Mouse (Mus musculus) stomach, postnatal 0 days (tissue): ENCODE measurements at regions not wholly inside any gene's neighbourhood (a gene's known extent, or its start where the extent isn't known, plus 50 kb on each side); places are given as distances from the start of the nearest gene placed in this dataset.
A peak's percentile ranks its signal among the peaks of the same experiment; 100 is the strongest.

Source experiments
- ATAC-seq: fragments of 200-750 bp; cut with Nextera tagmentation; 2 replicates; pipeline ENCODE4 v1.8.0; 2017; ENCODE audit not compliant: low FRiP score, low TSS enrichment
- DNase-seq: peaks from one replicate; pipeline ENCODE4 v3.0.0-alpha.2; 2016; ENCODE audit warnings: low spot score
- H3K27ac ChIP-seq: fragments of 300-500 bp; sonication (generic); replicated peaks from 2 replicates; pipeline ENCODE4 v1.5.1; 2014; ENCODE audit warnings: mild to moderate bottlenecking, control low read depth
- H3K27me3 ChIP-seq: fragments of 300-500 bp; sonication (generic); 2 replicates; pipeline ENCODE4 v1.6.1; 2014; ENCODE audit warnings: low read length; ENCODE audit not compliant: control insufficient read depth, insufficient read depth
- H3K36me3 ChIP-seq: fragments of 300-500 bp; sonication (generic); 2 replicates; pipeline ENCODE4 v1.6.1; 2014; ENCODE audit warnings: low read length, mixed read lengths; ENCODE audit not compliant: control insufficient read depth, insufficient read depth
- H3K4me1 ChIP-seq: fragments of 300-500 bp; sonication (generic); replicated peaks from 2 replicates; pipeline ENCODE4 v1.6.1; 2014; ENCODE audit warnings: antibody characterized with exemption; ENCODE audit not compliant: control insufficient read depth, insufficient read depth
- H3K4me2 ChIP-seq: fragments of 300-500 bp; sonication (generic); replicated peaks from 2 replicates; pipeline ENCODE4 v1.6.1; 2014; ENCODE audit warnings: low read depth, mild to moderate bottlenecking, control low read depth, moderate library complexity
- H3K4me3 ChIP-seq: fragments of 300-500 bp; sonication (generic); 2 replicates; pipeline ENCODE4 v1.5.1; 2014; ENCODE audit warnings: low read depth, low read length, control low read depth
- H3K9ac ChIP-seq: fragments of 300-500 bp; sonication (generic); 2 replicates; pipeline ENCODE4 v1.6.1; 2014; ENCODE audit warnings: mild to moderate bottlenecking, low read length, control low read depth, mixed read lengths
- H3K9me3 ChIP-seq: fragments of 300-500 bp; sonication (generic); 2 replicates; pipeline ENCODE4 v1.6.1; 2016; ENCODE audit warnings: low read length; ENCODE audit not compliant: control insufficient read depth
- CTCF ChIP-seq: IDR thresholded peaks from 2 replicates; pipeline ENCODE4 v1.5.1; 2016; ENCODE audit warnings: antibody characterized with exemption, low read depth, mild to moderate bottlenecking, moderate library complexity
- EP300 ChIP-seq: optimal IDR thresholded peaks from 2 replicates; pipeline ENCODE3; 2016; ENCODE audit warnings: antibody characterized with exemption
- WGBS: fragments of 180-500 bp; shearing (Covaris S2); extraction: QIAGEN DNeasy Blood & Tissue Kit; methylation state at CpG from one replicate; pipeline ENCODE4 v1.1.7; 2014; 5-methylcytosine and 5-hydroxymethylcytosine counted together

DNA sequence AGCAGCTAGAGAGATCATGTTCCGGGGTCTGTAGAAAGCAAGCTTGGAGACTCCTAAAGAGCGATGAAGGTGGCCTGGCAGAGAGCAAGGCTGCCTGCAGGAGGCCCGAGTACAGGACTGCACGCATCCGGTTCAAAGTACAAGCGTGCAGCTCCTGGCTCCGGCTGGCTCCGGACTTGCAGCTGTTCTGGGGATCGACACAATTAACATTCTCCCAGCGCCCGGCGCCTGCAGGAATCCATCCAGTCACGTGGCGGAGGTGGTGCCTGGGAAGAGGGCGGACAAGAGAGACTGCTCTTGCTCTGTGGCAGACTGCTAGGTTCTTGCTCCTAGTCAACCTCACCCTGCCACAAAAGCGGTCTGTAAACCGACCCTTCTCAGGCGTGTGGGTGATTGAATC, 86.9 kb downstream of the Bdh1 start:
- peak; percentile 96 for DNase-seq
- 2% methylated on average over 18 of the region's 18 CpGs for WGBS
- Histone ChIP-seq H3K36me3 (no peaks in the 10 kb centered on the region), H3K9ac (peak overlapping the region; percentile 45), H3K27ac (peak overlapping the region; percentile 92), H3K9me3 (no peaks in the 10 kb centered on the region), H3K4me1 (peaks cover 10% of the 10 kb centered on the region; the same call in 1 of the 2 replicates), H3K4me2 (peak overlapping the region; percentile 44), H3K27me3 (no peaks in the 10 kb centered on the region), H3K4me3 (peak overlapping the region; percentile 8; the same call in 1 of the 2 replicates)
- peak; percentile 85 for ATAC-seq
- TF ChIP-seq CTCF (peak; percentile 52), EP300 (peak; percentile 27)

DNA sequence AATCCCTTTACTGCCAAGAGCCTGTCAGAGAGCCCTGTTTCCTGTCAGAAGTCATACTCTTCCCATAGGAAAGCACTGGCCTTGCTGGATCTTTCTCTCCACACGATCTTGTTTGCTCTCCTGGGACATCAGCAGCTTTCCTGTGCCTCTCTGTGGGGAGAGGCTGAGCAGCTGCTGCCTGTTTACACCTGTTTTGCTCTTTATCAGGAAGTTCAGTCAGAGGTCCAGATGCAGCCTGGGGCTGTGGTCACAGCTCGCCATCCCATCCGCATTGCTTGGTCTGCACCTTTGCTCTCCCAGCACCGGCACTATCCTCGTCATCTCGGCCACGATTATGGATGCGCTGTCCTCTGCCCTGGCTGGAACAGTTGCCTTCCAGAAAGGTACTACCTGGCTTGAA, 88.0 kb downstream of the Bdh1 start:
- DNase-seq (peak; percentile 36), ATAC-seq (no peak)
- TF ChIP-seq EP300 (no peak), CTCF (no peak)
- Histone ChIP-seq H3K27ac (peak overlapping the region; percentile 40), H3K9me3 (no peaks in the 10 kb centered on the region), H3K9ac (no peak overlapping the region), H3K4me3 (no peak overlapping the region), H3K4me2 (no peak overlapping the region), H3K36me3 (no peaks in the 10 kb centered on the region), H3K4me1 (peaks cover 10% of the 10 kb centered on the region; the same call in 1 of the 2 replicates), H3K27me3 (no peaks in the 10 kb centered on the region)
- 63% methylated on average over 8 of the region's 8 CpGs for WGBS

DNA sequence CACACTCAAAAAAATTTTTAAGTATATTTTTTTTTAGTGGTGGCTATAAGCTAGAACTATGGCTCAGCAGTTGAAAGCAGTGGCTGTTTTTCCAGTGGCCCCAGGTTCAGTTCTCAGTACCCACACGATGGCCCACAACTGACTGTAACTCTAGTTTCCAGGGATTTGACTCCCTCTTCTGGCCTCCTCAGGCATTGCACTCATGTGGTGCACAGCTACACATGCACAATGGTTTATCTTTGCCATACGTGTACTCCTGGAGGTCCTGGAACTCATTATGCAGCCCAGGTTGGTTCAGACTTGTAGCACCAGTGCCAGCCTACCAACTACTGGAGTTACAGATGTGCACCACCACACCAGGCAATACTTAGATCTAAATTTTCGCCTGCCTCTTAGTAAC, 96.7 kb downstream of the Bdh1 start:
- no peak for DNase-seq
- Histone ChIP-seq H3K4me2 (no peak overlapping the region), H3K4me1 (no peaks in the 10 kb centered on the region), H3K4me3 (no peak overlapping the region), H3K27ac (no peak overlapping the region), H3K27me3 (no peaks in the 10 kb centered on the region), H3K36me3 (no peaks in the 10 kb centered on the region), H3K9ac (no peak overlapping the region), H3K9me3 (no peaks in the 10 kb centered on the region)
- no peak for ATAC-seq
- peak; percentile 42; the same call in 1 of the 2 replicates for TF ChIP-seq CTCF
- no peak for TF ChIP-seq EP300
- 91% methylated on average over 3 of the region's 3 CpGs for WGBS

DNA sequence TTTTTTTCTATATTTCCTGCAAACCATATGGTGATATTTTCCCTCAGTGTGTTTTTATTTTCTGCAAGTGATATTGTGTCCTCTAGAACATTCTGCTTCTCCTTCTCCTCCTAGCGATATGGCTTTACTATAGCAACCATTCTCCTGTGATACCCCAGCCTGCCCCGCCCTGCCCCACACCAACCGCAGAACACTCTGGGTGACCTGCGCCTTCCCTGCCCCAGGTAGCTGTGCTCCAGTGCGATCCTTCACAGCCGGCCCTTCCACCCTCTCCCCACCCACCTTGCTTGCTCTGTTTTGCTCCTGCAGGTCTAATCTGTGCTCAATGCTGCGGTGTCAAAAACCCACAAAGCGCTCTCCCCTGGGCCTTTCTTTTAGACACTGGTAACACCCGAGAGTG, 98.0 kb downstream of the Bdh1 start:
- TF ChIP-seq EP300 (no peak), CTCF (no peak)
- Histone ChIP-seq H3K4me3 (no peak overlapping the region), H3K9me3 (no peaks in the 10 kb centered on the region), H3K9ac (no peak overlapping the region), H3K27me3 (no peaks in the 10 kb centered on the region), H3K4me2 (no peak overlapping the region), H3K27ac (no peak overlapping the region), H3K36me3 (no peaks in the 10 kb centered on the region), H3K4me1 (no peaks in the 10 kb centered on the region)
- WGBS = 58% methylated on average over 9 of the region's 9 CpGs
- peak; percentile 55; the same call in 1 of the 2 replicates for ATAC-seq
- DNase-seq = peak; percentile 68

DNA sequence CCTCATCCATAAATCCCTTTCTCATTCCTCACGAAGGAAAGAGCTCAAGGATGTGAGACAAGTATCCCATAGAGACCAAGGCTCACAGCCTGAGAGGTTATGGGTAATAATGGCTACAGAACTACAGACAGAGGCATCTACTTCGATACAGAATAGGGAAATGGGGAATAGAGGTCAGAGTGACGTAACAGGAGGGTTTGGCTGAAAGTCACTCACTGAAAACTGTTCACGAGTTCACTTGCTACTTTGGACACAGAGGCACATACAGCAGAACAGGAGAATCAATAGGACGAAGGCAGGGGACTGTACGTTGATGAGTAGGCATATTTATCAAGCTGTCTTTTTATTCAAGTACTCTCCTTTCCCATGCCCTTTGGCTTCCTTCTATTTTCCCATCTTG, 99.7 kb downstream of the Bdh1 start:
- no peak overlapping the region for H3K4me2 ChIP-seq
- DNase-seq = no peak
- H3K36me3 ChIP-seq = no peaks in the 10 kb centered on the region
- H3K4me1 ChIP-seq = no peaks in the 10 kb centered on the region
- H3K9ac ChIP-seq = no peak overlapping the region
- H3K27ac ChIP-seq = no peak overlapping the region
- H3K9me3 ChIP-seq = no peaks in the 10 kb centered on the region
- no peak for ATAC-seq
- H3K27me3 ChIP-seq = no peaks in the 10 kb centered on the region
- TF ChIP-seq EP300 (no peak), CTCF (no peak)
- H3K4me3 ChIP-seq = no peak overlapping the region
- 70% methylated on average over 6 of the region's 6 CpGs for WGBS

DNA sequence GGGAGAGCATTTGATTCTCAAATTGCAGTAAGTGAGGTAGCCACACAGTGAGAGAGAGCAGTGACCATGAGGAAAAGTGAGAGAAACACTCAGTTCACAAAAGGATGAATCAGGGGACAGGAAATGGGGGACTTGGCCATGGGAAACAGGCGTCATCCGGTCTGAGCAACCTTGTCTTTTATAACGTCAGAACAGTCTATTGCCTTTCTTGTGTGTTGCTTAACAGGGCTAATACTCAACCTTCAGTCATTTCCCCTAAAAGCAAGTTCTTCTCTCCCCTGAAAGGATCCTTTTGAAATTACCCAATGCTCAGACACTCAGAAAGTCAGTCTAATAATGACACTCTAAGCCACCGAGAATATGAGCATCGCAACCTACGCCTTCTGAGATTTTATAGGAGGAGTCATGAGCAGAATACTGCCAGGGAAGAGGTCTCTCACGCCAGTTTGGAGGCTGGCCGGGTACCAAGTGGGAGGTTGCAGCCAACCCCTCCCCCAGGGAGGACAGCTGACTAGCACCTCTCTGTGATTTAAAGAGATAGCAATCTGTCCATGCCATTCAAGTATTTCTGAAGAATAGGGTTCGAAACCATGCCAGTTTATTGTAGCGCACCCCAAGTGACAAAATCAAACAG, 104.7 kb downstream of the Bdh1 start:
- Histone ChIP-seq H3K9me3 (no peaks in the 10 kb centered on the region), H3K4me2 (no peak overlapping the region), H3K9ac (no peak overlapping the region), H3K4me1 (no peaks in the 10 kb centered on the region), H3K27ac (no peak overlapping the region), H3K27me3 (no peaks in the 10 kb centered on the region), H3K4me3 (no peak overlapping the region), H3K36me3 (no peaks in the 10 kb centered on the region)
- WGBS = 58% methylated on average over 10 of the region's 10 CpGs
- ATAC-seq = no peak
- TF ChIP-seq CTCF (no peak), EP300 (no peak)
- no peak for DNase-seq
